Mouse (Mus musculus): ENCODE measurements around the gene Abcb5.
A peak's percentile ranks its signal among the peaks of the same experiment; 100 is the strongest.

DNA sequence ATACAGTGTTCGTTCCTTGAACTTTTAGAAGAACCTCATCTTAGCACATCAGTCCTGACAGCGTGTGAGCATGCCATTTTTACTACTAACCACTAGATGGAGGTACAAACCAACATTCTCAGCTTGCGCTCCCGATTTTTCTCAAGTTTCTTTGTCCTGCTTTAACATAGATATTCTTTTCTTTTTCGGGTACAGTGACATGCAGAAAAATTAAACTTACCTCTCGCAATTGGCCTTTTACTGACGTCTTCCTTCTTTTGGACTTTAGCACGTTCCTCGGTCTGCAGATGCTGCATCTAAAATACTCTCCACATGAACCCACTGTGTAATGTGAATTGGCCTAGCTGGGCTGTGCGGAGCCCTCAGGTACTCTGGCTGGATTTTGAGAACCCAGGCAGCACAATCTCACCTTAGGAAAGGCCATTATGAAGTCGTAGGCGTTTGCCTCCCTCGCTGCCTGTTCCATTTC lies 39.4 kb downstream of the Abcb5 start:
- no peak for TF ChIP-seq POLR2A (IDR thresholded peaks at IDR 0.05; ENCODE audit: low read depth, low read length)
- TF ChIP-seq CTCF (IDR thresholded peaks at IDR 0.05; ENCODE audit: extremely low read depth, insufficient read length, insufficient replicate concordance, low read depth, low read length), result peak; percentile 13; the same call in 1 of the 2 replicates
